Mouse (Mus musculus): ENCODE results near the gene Ipo13.

DNA sequence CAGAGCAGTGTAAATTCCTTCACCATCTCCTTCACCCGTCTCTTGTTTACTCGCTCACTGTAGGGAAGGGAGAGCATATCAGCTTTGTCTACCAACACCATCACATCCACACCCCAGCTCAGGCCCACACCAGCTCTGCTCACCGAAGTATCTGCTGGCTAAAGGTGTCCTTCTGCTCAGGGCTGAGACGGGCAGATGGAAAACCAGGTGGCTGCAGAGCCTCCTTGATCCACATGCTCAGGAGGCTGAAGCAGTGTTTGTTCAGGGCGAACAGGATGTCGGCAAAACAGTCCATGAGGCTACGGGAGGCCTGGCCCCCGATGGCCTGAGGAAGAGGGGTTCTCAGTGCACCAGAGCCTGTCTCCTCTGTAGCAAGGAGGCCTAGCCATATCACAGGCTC is 20.2 kb downstream of the Ipo13 start:
- TF ChIP-seq POLR2A (IDR thresholded peaks at IDR 0.05; ENCODE audit: control insufficient read depth, extremely low read depth, insufficient read depth, low read length, poor library complexity) (no peak), CTCF (IDR thresholded peaks at IDR 0.05; ENCODE audit: borderline replicate concordance, control insufficient read depth, extremely low read depth, insufficient read depth, low read length, poor library complexity) (no peak)
